Mouse (Mus musculus) limb, embryonic 14.5 days (tissue): ENCODE measurements around the gene Rab40b. TPM values are rescaled to one million over a fixed set of nuclear protein-coding genes. Genes with fewer than 3 reads are reported as not detected.

ENCODE experiments used
- ATAC-seq: fragments of 200-750 bp; cut with Nextera tagmentation; 2 replicates; pipeline ENCODE4 v1.8.0; 2017; ENCODE audit warnings: low read depth, moderate number of reproducible peaks, moderate TSS enrichment; ENCODE audit not compliant: low FRiP score
- DNase-seq: peaks from one replicate; pipeline ENCODE4 v3.0.0-alpha.2; 2015; ENCODE audit warnings: low spot score
- H3K27ac ChIP-seq: fragments of 300-500 bp; sonication (generic); replicated peaks from 2 replicates; pipeline ENCODE4 v1.5.1; 2014; ENCODE audit warnings: low read depth, mild to moderate bottlenecking, low read length, moderate library complexity, mixed read lengths
- H3K27me3 ChIP-seq: fragments of 300-500 bp; sonication (generic); 2 replicates; pipeline ENCODE4 v1.6.1; 2014; ENCODE audit warnings: low read length, mixed read lengths; ENCODE audit not compliant: control insufficient read depth, insufficient read depth
- H3K36me3 ChIP-seq: fragments of 300-500 bp; sonication (generic); 2 replicates; pipeline ENCODE4 v1.6.1; 2014; ENCODE audit warnings: mild to moderate bottlenecking, low read length, moderate library complexity, mixed read lengths; ENCODE audit not compliant: control insufficient read depth, insufficient read depth
- H3K4me1 ChIP-seq: fragments of 300-500 bp; sonication (generic); 2 replicates; pipeline ENCODE4 v1.6.1; 2014; ENCODE audit warnings: antibody characterized with exemption, low read length, mixed read lengths; ENCODE audit not compliant: control insufficient read depth, insufficient read depth
- H3K4me2 ChIP-seq: fragments of 300-500 bp; sonication (generic); replicated peaks from 2 replicates; pipeline ENCODE4 v1.6.1; 2014; ENCODE audit warnings: low read depth, mild to moderate bottlenecking, low read length, moderate library complexity; ENCODE audit not compliant: severe bottlenecking
- H3K4me3 ChIP-seq: fragments of 300-500 bp; sonication (generic); replicated peaks from 2 replicates; pipeline ENCODE4 v1.5.1; 2014; ENCODE audit warnings: low read length
- H3K9ac ChIP-seq: fragments of 300-500 bp; sonication (generic); 2 replicates; pipeline ENCODE4 v1.6.1; 2014; ENCODE audit warnings: mild to moderate bottlenecking, low read depth, low read length, moderate library complexity; ENCODE audit not compliant: severe bottlenecking
- H3K9me3 ChIP-seq: fragments of 300-500 bp; sonication (generic); 2 replicates; pipeline ENCODE4 v1.6.1; 2016; ENCODE audit warnings: low read length; ENCODE audit not compliant: control insufficient read depth
- POLR2A ChIP-seq: fragments of 200-500 bp; IDR thresholded peaks from 2 replicates; pipeline ENCODE4 v1.8.0; 2012; ENCODE audit warnings: inconsistent platforms, mild to moderate bottlenecking, moderate library complexity, borderline replicate concordance; ENCODE audit not compliant: insufficient read depth, insufficient read length; ENCODE audit errors: extremely low read depth
- WGBS: fragments of 180-500 bp; shearing (Covaris S2); extraction: QIAGEN DNeasy Blood & Tissue Kit; methylation state at CpG from one replicate; pipeline ENCODE4 v1.1.7; 2014; 5-methylcytosine and 5-hydroxymethylcytosine counted together
- polyA plus RNA-seq, 2 experiments: library from polyadenylated mRNA; depleted of rRNA in 1 of 2; stranded (reverse) in 1 of 2; unstranded in 1 of 2; fragments of >200 nt; fragmentation: Nextera tagmentation in 1 of 2; extraction: Ambion mirVana in 1 of 2; gene quantifications; 2 replicates each; pipeline versions ENCODE4 v1.2.1 to v1.2.3; 2012 to 2014

The Rab40b gene
- polyA plus RNA-seq, 2 experiments = 10.8 to 19.0 TPM

- Histone ChIP-seq H3K9ac (no peak overlapping the region), H3K9me3 (0 out of 2 replicates have a peak, but pooled peaks cover 3% of the 10 kb centered on the region), H3K4me3 (no peak overlapping the region), H3K27ac (no peak overlapping the region), H3K36me3 (no peaks in the 10 kb centered on the region), H3K27me3 (no peaks in the 10 kb centered on the region), H3K4me2 (no peak overlapping the region), H3K4me1 (no peaks in the 10 kb centered on the region)
- ATAC-seq (no peak), DNase-seq (no peak)
- WGBS = 58% methylated on average over 6 of the region's 6 CpGs
- no peak for TF ChIP-seq POLR2A
Measured at GRCm38 (mm10) chr11:121380294-121380693, 7.8 kb downstream of the Rab40b start.

DNA sequence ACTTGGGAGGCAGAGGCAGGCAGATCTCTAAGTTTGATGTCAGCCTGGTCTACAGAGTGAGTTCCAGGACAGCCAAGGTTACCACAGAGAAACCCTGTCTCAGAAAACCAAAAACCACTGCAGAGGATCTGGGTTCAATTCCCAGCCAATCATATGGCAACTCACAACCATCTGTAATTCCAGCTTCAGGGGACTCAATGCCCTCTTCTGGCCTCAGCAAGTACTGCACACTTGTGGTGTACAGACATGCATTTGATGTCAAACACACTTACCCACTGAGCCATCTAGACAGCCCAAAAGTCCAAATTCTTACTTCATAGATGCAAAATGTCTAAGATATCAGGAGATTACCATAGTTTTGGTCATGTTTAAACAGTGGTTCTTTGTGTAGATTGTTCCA is 9.4 kb downstream of the Rab40b start:
- no peak overlapping the region for H3K27ac ChIP-seq
- H3K4me2 ChIP-seq = no peak overlapping the region
- H3K9ac ChIP-seq = no peak overlapping the region
- TF ChIP-seq POLR2A = no peak
- no peak for DNase-seq
- no peaks in the 10 kb centered on the region for H3K4me1 ChIP-seq
- H3K4me3 ChIP-seq = no peak overlapping the region
- no peak for ATAC-seq
- no peaks in the 10 kb centered on the region for H3K36me3 ChIP-seq
- H3K27me3 ChIP-seq = no peaks in the 10 kb centered on the region
- 0 out of 2 replicates have a peak, but pooled peaks cover 3% of the 10 kb centered on the region for H3K9me3 ChIP-seq

- 72% methylated on average over 6 of the region's 6 CpGs for WGBS
- Histone ChIP-seq H3K9me3 (no peaks in the 10 kb centered on the region), H3K27me3 (no peaks in the 10 kb centered on the region), H3K36me3 (no peaks in the 10 kb centered on the region), H3K4me1 (no peaks in the 10 kb centered on the region), H3K4me3 (no peak overlapping the region), H3K9ac (no peak overlapping the region), H3K4me2 (no peak overlapping the region), H3K27ac (no peak overlapping the region)
- no peak for TF ChIP-seq POLR2A
- DNase-seq = no peak
- ATAC-seq = no peak
Measured at GRCm38 (mm10) chr11:121373305-121373704, 14.7 kb downstream of the Rab40b start.

- Histone ChIP-seq H3K4me3 (no peak overlapping the region), H3K9ac (no peak overlapping the region), H3K9me3 (no peaks in the 10 kb centered on the region), H3K27ac (no peak overlapping the region), H3K4me2 (no peak overlapping the region), H3K4me1 (no peaks in the 10 kb centered on the region), H3K36me3 (no peaks in the 10 kb centered on the region), H3K27me3 (no peaks in the 10 kb centered on the region)
- no peak for TF ChIP-seq POLR2A
- ATAC-seq (no peak), DNase-seq (no peak)
- WGBS = 72% methylated on average over 6 of the region's 6 CpGs
Measured at GRCm38 (mm10) chr11:121370337-121370994, 17.6 kb downstream of the Rab40b start.

DNA sequence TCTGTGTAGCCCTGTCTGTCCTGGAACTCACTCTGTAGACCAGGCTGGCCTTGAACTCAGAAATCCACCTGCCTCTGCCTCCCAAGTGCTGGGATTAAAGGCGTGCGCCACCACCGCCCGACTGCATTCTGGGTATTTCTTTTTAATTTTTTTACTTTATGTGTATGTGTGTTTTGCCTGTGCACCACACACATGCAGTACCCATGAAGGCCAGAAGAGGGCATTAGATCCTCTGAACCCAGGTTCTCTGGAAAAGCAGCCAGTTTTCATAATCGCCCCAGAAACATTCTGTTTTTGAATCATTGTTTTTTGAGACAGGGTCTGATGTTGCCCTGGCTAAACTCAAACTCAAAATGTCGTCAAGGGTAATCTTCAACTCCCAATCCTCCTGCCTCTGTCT is 18.4 kb downstream of the Rab40b start:
- 63% methylated on average over 6 of the region's 6 CpGs for WGBS
- Histone ChIP-seq H3K4me3 (no peak overlapping the region), H3K9ac (no peak overlapping the region), H3K27ac (no peak overlapping the region), H3K36me3 (no peaks in the 10 kb centered on the region), H3K4me1 (no peaks in the 10 kb centered on the region), H3K9me3 (no peaks in the 10 kb centered on the region), H3K4me2 (no peak overlapping the region), H3K27me3 (no peaks in the 10 kb centered on the region)
- DNase-seq = peak; percentile 15
- TF ChIP-seq POLR2A = no peak
- ATAC-seq = no peak

DNA sequence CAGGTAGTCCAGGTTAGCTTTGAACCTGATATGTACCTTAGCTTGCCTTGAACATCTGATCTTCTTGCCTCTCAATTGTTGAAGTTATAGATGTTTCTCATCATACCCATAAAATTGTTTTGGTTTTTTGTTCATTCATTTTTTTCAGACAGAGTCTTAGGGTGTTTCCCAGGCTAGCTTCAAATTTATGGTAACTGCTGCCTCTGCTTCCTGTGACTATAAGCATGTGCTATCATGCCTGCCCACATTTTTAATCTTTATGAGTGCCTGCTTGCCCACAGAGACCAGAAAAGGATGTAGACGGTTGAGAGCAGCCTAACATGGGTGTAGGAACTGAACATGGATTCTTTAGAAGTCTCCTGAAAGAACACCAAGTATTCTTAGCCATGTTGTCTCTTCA is 19.3 kb downstream of the Rab40b start:
- ATAC-seq = no peak
- H3K4me2 ChIP-seq = no peak overlapping the region
- no peak overlapping the region for H3K27ac ChIP-seq
- no peaks in the 10 kb centered on the region for H3K4me1 ChIP-seq
- H3K4me3 ChIP-seq = no peak overlapping the region
- no peak for TF ChIP-seq POLR2A
- H3K27me3 ChIP-seq = no peaks in the 10 kb centered on the region
- WGBS = 67% methylated on average over 1 of the region's 1 CpGs
- H3K36me3 ChIP-seq = no peaks in the 10 kb centered on the region
- no peaks in the 10 kb centered on the region for H3K9me3 ChIP-seq
- no peak for DNase-seq
- H3K9ac ChIP-seq = no peak overlapping the region
